Mouse (Mus musculus): Measurements from ENCODE around the gene Gm15737. TPM values are rescaled to one million over a fixed set of nuclear protein-coding genes. Genes with fewer than 3 reads are reported as not detected.

Gm15737 gene
- polyA plus RNA-seq, 1 experiment from 2014 or later, result 0.04 TPM

DNA sequence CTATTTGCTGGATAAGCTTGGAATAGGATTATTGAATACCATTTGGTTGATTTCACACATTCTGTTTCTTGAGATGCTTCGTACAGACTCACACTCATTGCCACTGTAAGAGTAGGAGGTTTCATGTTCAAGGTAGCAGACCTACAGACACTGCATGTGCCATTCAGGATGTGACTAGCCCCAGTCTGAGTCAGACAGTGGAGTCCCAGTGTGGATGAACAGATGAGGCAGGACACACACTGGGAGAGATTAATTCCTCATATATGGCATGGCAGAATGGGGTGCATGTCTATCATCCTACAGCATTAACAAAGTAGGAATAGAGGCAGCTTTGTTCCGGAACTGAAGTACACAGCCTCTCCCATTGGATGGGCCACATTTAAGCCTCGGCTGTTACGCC, 8.1 kb downstream of the Gm15737 start:
- Histone ChIP-seq H3K36me3 (replicated peaks) (peaks cover 39% of the 10 kb centered on the region), H3K9me3 (no peaks in the 10 kb centered on the region), H3K4me1 (no peaks in the 10 kb centered on the region; the same call in 1 of the 2 replicates), H3K27me3 (ENCODE audit: poor library complexity, severe bottlenecking) (peaks cover 19% of the 10 kb centered on the region), H3K4me3 (no peak overlapping the region), H3K27ac (no peak overlapping the region)
- WGBS, result 89% methylated on average over 4 of the region's 4 CpGs
- no peak for DNase-seq (ENCODE audit: extremely low spot score, low spot score)

DNA sequence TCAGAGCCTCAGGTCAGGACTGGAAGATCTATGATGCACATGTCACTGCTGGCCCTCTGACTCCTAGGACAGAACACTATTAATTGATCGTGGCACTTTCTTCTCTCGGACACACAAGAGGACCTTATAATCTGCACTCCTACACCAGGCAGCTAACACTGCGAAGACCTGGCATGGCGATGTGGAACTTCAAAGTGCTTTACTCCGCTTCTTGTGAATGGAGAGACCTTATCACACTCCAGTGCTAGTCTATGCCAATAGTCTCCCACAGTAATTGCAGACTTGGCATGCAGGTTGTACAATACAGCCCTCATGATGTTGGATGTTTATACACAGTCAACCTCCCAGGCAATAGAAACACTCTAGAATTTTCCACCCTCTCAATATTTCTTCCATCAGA, 9.6 kb downstream of the Gm15737 start:
- H3K27ac ChIP-seq, result no peak overlapping the region
- peaks cover 34% of the 10 kb centered on the region for H3K36me3 ChIP-seq (replicated peaks)
- DNase-seq (ENCODE audit: extremely low spot score, low spot score), result no peak
- WGBS, result 96% methylated on average over 5 of the region's 5 CpGs
- H3K9me3 ChIP-seq, result no peaks in the 10 kb centered on the region
- H3K4me3 ChIP-seq, result no peak overlapping the region
- peaks cover 26% of the 10 kb centered on the region for H3K27me3 ChIP-seq (ENCODE audit: poor library complexity, severe bottlenecking)
- H3K4me1 ChIP-seq, result peaks cover 15% of the 10 kb centered on the region

- Histone ChIP-seq H3K27me3 (ENCODE audit: poor library complexity, severe bottlenecking) (peaks cover 30% of the 10 kb centered on the region), H3K4me1 (peaks cover 25% of the 10 kb centered on the region), H3K4me3 (no peak overlapping the region), H3K27ac (no peak overlapping the region), H3K9me3 (no peaks in the 10 kb centered on the region), H3K36me3 (replicated peaks) (peaks cover 34% of the 10 kb centered on the region)
- WGBS, result 93% methylated on average over 14 of the region's 14 CpGs
- DNase-seq (ENCODE audit: extremely low spot score, low spot score), result no peak
Measured at GRCm38 (mm10) chr6:92879700-92880265, 10.6 kb downstream of the Gm15737 start.

DNA sequence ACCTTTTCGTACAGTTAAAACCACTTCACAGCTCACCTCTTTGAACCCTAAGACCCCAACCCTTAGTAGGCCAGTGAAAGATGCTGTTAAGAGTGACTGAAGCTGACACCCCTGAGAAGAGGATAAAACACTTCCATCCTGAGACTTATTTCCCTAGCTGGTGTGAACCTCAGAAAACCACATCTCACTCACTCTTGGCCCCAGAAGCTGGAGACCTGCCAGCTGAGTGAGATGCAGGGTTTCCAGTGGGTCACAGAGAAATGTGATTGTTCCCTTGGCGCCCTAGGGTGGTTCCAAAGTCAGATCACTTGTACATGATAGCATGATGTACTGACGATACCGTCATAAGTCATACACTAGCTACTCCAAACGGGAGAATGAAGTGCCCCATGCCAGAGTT, 13.3 kb downstream of the Gm15737 start:
- Histone ChIP-seq H3K27me3 (ENCODE audit: poor library complexity, severe bottlenecking) (peaks cover 40% of the 10 kb centered on the region), H3K36me3 (replicated peaks) (peaks cover 46% of the 10 kb centered on the region), H3K27ac (no peak overlapping the region; the same call in 1 of the 2 replicates), H3K4me3 (no peak overlapping the region), H3K4me1 (peaks cover 27% of the 10 kb centered on the region), H3K9me3 (no peaks in the 10 kb centered on the region)
- WGBS, result 72% methylated on average over 5 of the region's 5 CpGs
- no peak for DNase-seq (ENCODE audit: extremely low spot score, low spot score)

- Histone ChIP-seq H3K4me1 (peaks cover 27% of the 10 kb centered on the region), H3K27ac (peak overlapping the region; percentile 58; the same call in 1 of the 2 replicates), H3K27me3 (ENCODE audit: poor library complexity, severe bottlenecking) (peaks cover 40% of the 10 kb centered on the region), H3K36me3 (replicated peaks) (peaks cover 43% of the 10 kb centered on the region), H3K9me3 (no peaks in the 10 kb centered on the region), H3K4me3 (no peak overlapping the region)
- peak; percentile 31 for DNase-seq (ENCODE audit: extremely low spot score, low spot score)
- 10% methylated on average over 9 of the region's 9 CpGs for WGBS
Measured at GRCm38 (mm10) chr6:92883131-92883900, 14.2 kb downstream of the Gm15737 start.

DNA sequence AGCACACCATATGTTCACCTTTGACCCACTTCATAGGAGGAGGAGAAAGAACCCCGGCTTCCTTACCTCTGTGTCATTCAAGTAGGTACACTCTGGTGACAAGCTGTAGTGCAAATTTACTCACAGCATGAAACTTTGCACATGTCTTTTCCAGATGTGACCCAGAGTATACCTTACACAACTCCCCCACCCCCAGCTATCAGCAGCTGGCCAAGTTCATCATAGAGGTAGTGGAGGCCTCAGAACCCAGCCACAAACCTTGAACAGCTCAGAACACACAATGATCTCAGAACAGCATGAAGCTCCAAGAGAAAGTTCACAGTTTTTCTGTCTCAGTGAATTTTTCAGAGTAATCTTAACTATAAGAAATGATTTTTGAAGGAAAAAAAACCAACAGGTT, 22.4 kb downstream of the Gm15737 start:
- 71% methylated on average over 1 of the region's 1 CpGs for WGBS
- no peak overlapping the region for H3K4me3 ChIP-seq
- H3K4me1 ChIP-seq, result peaks cover 18% of the 10 kb centered on the region
- H3K36me3 ChIP-seq (replicated peaks), result peaks cover 51% of the 10 kb centered on the region
- no peak overlapping the region for H3K27ac ChIP-seq
- no peak for DNase-seq (ENCODE audit: extremely low spot score, low spot score)
- H3K9me3 ChIP-seq, result no peaks in the 10 kb centered on the region
- H3K27me3 ChIP-seq (ENCODE audit: poor library complexity, severe bottlenecking), result no peaks in the 10 kb centered on the region

DNA sequence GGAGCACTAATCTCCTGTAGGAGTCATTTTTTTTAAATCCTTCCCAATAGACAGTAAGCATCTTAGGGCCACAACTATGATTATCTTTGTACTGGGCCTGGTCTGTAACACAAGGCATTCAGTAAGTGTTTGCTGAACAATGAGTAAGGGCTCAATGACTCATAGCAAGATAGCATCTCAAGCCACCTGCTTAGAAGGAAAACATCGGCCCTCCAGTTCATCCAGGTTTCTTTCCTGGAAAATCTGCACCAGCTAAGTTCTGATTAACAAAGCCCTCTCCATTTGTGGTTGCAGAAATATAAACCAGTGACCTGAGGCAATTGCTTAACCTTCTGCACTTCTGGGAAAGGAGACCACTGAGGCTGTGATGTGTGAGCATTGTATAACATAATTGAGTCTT, 34.9 kb downstream of the Gm15737 start:
- WGBS, result 70% methylated on average over 1 of the region's 1 CpGs
- Histone ChIP-seq H3K27ac (no peak overlapping the region), H3K4me3 (no peak overlapping the region), H3K9me3 (no peaks in the 10 kb centered on the region), H3K36me3 (replicated peaks) (peaks cover 34% of the 10 kb centered on the region), H3K4me1 (peaks cover 31% of the 10 kb centered on the region), H3K27me3 (ENCODE audit: poor library complexity, severe bottlenecking) (no peaks in the 10 kb centered on the region)
- DNase-seq (ENCODE audit: extremely low spot score, low spot score), result no peak

DNA sequence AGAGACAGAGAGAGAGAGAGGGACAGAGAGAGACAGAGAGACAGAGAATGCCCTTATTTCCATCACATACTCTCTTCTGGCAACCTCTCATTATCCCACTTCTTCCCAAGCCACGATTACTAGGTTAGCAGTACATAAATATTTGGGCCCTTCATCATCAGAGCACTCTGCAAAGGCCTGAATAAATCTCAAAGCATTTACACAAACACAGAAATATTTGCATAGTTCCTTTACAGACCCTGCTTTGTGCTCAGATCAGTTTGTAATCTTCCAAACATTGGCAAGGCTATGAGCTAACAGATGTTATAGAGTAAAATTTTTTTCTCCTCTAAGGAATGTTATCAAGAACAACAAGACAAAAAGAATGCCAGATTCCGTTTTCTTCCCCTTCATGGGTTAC, 35.3 kb downstream of the Gm15737 start:
- Histone ChIP-seq H3K9me3 (no peaks in the 10 kb centered on the region), H3K4me3 (no peak overlapping the region), H3K4me1 (peaks cover 35% of the 10 kb centered on the region), H3K27me3 (ENCODE audit: poor library complexity, severe bottlenecking) (no peaks in the 10 kb centered on the region), H3K27ac (no peak overlapping the region), H3K36me3 (replicated peaks) (peaks cover 31% of the 10 kb centered on the region)
- 68% methylated on average over 2 of the region's 2 CpGs for WGBS
- DNase-seq (ENCODE audit: extremely low spot score, low spot score), result no peak

- H3K9me3 ChIP-seq, result no peaks in the 10 kb centered on the region
- peak; percentile 23 for DNase-seq (ENCODE audit: extremely low spot score, low spot score)
- peaks cover 36% of the 10 kb centered on the region for H3K4me1 ChIP-seq
- H3K4me3 ChIP-seq, result no peak overlapping the region
- H3K27ac ChIP-seq, result no peak overlapping the region
- WGBS, result 32% methylated on average over 5 of the region's 5 CpGs
- peaks cover 28% of the 10 kb centered on the region for H3K36me3 ChIP-seq (replicated peaks)
- no peaks in the 10 kb centered on the region for H3K27me3 ChIP-seq (ENCODE audit: poor library complexity, severe bottlenecking)
Measured at GRCm38 (mm10) chr6:92905922-92906321, 36.8 kb downstream of the Gm15737 start.

DNA sequence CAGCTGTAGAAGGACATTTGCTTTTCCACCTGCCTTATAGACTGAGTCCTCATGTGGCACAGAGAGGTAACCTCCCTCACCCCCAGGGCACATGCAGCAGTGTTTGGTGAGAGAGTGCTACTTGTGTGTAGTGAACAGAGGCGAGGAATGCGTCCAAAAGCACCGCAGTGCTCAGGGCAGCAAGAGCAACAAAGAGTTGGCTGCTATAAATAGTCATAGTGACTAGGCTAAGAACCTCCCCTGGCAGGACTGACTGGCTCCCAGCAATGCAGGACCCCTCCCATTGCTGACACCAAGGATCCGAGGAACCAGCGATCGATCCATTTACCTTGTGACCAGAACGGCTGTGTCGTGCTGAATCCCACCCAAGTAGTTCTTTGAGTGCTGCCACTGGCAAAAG, 40.2 kb downstream of the Gm15737 start:
- Histone ChIP-seq H3K27ac (no peak overlapping the region), H3K27me3 (ENCODE audit: poor library complexity, severe bottlenecking) (no peaks in the 10 kb centered on the region), H3K4me1 (peaks cover 33% of the 10 kb centered on the region), H3K4me3 (no peak overlapping the region), H3K9me3 (no peaks in the 10 kb centered on the region), H3K36me3 (replicated peaks) (peaks cover 6% of the 10 kb centered on the region; the same call in 1 of the 2 replicates)
- WGBS, result 62% methylated on average over 8 of the region's 8 CpGs
- no peak for DNase-seq (ENCODE audit: extremely low spot score, low spot score)

- 79% methylated on average over 3 of the region's 3 CpGs for WGBS
- no peaks in the 10 kb centered on the region for H3K9me3 ChIP-seq
- no peak overlapping the region for H3K4me3 ChIP-seq
- no peaks in the 10 kb centered on the region for H3K27me3 ChIP-seq (ENCODE audit: poor library complexity, severe bottlenecking)
- no peak for DNase-seq (ENCODE audit: extremely low spot score, low spot score)
- peaks cover 2% of the 10 kb centered on the region; the same call in 1 of the 2 replicates for H3K36me3 ChIP-seq (replicated peaks)
- H3K4me1 ChIP-seq, result peaks cover 24% of the 10 kb centered on the region
- H3K27ac ChIP-seq, result no peak overlapping the region
Measured at GRCm38 (mm10) chr6:92910611-92911010, 41.5 kb downstream of the Gm15737 start.

DNA sequence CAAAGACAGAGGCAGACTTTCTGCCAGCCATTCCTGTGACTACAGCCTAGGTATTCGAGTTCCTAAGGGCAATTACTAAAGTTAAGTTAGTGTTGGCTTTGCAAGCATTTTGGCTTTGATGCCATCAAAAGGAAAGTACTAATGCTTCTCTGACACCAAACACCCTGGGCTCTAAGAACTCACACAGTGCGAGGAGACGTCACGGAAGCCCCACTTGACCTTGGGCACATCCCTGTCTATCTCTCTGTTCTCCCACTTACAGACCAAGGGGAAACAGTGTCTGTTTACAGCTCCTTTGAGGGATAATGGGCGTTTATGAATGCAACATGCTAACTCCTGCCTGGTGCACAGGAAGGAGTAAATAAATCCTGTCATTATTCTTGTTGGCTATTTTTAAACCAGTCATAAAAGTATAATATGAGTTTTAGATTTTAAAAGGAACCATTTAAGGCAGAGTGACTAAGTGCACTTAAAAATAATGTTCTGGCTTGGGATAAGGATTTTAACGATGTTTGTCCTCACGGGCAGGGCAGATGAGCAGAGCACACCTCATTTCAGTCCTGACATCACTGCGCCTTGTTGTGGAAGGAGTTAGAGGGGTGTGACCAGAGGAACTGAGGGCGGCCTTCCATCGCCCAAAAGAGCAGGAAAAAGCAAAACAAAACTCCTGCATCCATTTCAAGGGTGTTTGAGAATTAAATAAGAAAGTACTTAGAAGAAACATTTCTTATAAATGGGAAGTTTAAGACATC, 52.0 kb downstream of the Gm15737 start:
- 83% methylated on average over 10 of the region's 10 CpGs for WGBS
- Histone ChIP-seq H3K27ac (no peak overlapping the region), H3K27me3 (ENCODE audit: poor library complexity, severe bottlenecking) (no peaks in the 10 kb centered on the region)

DNA sequence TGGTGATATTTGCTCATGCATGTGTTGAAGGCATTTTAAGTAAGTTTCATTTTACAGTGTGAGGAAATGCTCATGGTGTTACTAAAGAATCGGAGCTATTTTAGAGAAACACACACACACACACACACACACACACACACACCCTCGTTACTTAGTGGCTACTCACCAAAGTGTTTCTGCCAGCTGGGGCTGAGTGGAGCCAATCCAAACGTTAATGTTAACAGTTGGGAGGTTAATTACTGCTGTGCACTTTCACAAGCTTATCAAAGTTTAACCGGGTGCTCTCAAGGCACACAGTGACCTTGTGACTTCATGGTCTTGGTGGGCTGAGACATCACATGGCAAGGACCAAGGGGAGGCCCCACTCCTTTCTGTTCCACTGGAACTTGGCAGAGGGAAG, 52.7 kb downstream of the Gm15737 start:
- Histone ChIP-seq H3K27ac (no peak overlapping the region), H3K4me3 (no peak overlapping the region), H3K36me3 (replicated peaks) (no peaks in the 10 kb centered on the region), H3K4me1 (peaks cover 5% of the 10 kb centered on the region; the same call in 1 of the 2 replicates), H3K27me3 (ENCODE audit: poor library complexity, severe bottlenecking) (no peaks in the 10 kb centered on the region), H3K9me3 (no peaks in the 10 kb centered on the region)
- 58% methylated on average over 4 of the region's 4 CpGs for WGBS
- DNase-seq (ENCODE audit: extremely low spot score, low spot score), result no peak

More for the DNA sequence above, 52.0 kb downstream of the Gm15737 start:
- H3K4me3 ChIP-seq, result no peak overlapping the region
- peaks cover 5% of the 10 kb centered on the region; the same call in 1 of the 2 replicates for H3K4me1 ChIP-seq
- DNase-seq (ENCODE audit: extremely low spot score, low spot score), result no peak
- H3K9me3 ChIP-seq, result no peaks in the 10 kb centered on the region
- no peaks in the 10 kb centered on the region for H3K36me3 ChIP-seq (replicated peaks)
